Mouse (Mus musculus) granulocyte monocyte progenitor cell, adult 5-6 weeks (primary cell): ENCODE measurements around the gene Slc19a3. TPM values are rescaled to one million over a fixed set of nuclear protein-coding genes. Genes with fewer than 3 reads are reported as not detected.
A peak's percentile ranks its signal among the peaks of the same experiment; 100 is the strongest.
"Not testable (repeated sequence)": the region's sequence is repeated elsewhere in the genome, so short reads cannot be mapped to it uniquely, and the experiment has no call there.

Source experiments
- ATAC-seq: replicated peaks from 2 replicates; pipeline ENCODE4 v1.8.0; 2016; ENCODE audit warnings: mild to moderate bottlenecking, moderate TSS enrichment, inconsistent platforms; ENCODE audit not compliant: poor library complexity, severe bottlenecking
- total RNA-seq, 2 experiments: library from RNA; stranded (forward) in 1 of 2; stranded (reverse) in 1 of 2; fragments of 200-712, 200-1000 nt in 1 of 2; fragments of >200 nt in 1 of 2; fragmentation: Nextera tagmentation in 1 of 2; gene quantifications; 2 replicates each; pipeline ENCODE4 v1.2.3; 2014 to 2017

Slc19a3 gene
- total RNA-seq, 2 experiments from 2014 or later: not detected

DNA sequence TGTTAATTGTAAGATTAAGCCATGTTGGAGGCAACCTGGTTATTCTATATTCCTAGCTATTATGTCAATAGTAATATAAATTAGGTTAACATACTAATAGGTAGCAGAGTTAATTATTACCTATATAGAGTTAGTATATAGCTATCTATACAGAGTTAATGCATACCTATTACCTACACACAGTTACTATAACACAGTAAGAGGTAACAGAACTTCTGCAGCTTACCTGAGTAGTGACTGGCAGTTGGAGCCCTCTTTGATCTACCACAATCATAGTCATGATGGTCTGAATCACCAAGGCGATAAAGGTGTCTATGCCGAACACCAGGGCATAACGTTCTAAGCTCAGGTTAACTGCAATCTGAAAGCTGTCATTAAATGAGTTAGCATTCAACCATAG lies 23.8 kb downstream of the Slc19a3 start:
- no peak for ATAC-seq

DNA sequence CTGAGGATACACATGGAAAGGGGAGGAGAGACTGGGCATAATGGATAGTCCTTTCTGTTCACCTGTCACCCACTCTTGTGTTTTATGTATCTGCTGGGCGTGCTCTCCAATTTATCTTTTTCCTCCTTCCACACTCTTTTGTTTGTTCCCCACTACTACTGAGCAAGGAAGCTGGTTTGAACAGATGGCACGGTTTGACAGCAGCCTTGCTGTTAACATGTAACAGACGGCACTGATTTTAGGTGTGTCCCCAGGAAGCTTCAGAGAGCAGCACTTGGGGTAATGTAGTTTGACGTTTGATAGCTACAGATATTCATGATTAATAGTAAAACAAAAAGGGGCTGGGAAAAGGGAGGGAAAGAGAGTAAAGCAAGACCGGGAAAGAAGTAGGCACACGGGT lies 30.8 kb downstream of the Slc19a3 start:
- ATAC-seq: no peak

- ATAC-seq: no peak
These were observed 31.7 kb downstream of the Slc19a3 start for GRCm38 (mm10) chr1:83006218-83007179.

DNA sequence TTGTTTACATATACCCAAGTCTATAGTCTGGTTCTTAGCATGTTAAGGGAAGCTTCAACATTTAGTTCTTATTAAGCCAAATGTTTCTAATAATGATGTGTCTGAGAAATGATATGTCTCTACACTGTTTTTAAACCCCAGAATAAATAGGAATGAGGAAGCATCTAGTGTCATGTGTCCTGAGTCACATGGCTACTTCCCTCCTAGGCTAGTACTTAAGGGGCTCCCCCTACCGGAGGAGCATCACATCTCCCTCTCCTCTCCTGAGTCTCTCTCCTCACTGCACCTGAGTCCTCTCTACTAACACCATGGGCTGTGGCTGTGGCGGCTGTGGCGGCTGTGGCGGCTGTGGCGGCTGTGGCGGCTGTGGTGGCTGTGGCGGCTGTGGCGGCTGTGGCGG lies 37.9 kb downstream of the Slc19a3 start, which contains the start of gene Gm47959:
Gm47959 (plus strand) TSS at position 243 of the 400 bp plus-strand sequence.
- not testable (repeated sequence) for ATAC-seq

- ATAC-seq: no peak
These were observed 44.3 kb downstream of the Slc19a3 start for GRCm38 (mm10) chr1:82993947-82994346.

DNA sequence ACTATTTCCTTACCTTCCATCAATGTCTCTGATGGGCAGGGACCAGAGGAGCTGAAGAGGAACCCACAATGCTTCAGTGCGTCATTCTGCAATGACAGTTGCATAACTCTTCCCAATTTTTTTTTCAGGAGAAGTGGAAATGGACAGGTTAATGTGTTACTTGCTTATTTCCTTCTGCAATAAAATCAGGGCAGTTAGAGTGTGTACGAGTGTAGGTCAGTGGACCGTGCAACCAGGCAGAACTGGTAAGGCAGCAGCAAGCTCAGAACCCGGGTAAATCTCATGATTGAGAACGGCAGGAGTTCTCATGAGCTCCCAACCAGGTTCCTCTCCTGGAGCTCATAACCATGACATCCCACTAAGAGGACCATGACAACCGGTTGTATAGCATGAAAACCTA lies 46.2 kb downstream of the Slc19a3 start:
- ATAC-seq: no peak

- ATAC-seq: no peak
These were observed 46.7 kb downstream of the Slc19a3 start for GRCm38 (mm10) chr1:82991596-82991995.

DNA sequence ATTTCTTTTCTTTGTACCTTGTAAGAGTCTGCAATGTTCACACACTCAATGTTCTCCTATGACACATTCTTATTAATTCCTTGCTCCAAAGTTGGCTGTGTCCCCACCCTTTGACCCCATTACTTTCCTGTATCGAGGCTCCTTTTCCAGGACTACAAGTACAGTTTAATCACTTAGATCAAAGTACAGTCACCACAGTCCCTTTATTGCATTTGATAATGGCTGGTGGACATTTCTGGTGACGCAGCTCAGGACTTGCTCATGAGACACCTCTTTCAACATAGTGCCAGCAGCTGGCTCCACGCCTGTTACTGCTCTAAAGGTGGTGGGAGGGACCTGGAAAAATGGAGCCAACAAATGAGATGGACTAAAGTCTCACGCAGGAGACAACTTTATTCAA lies 47.2 kb downstream of the Slc19a3 start:
- ATAC-seq: no peak

GRCm38 (mm10) chr1:82987530-82988198 lies 50.6 kb downstream of the Slc19a3 start:
- ATAC-seq: peak; percentile 50

- no peak for ATAC-seq
These were observed 51.5 kb downstream of the Slc19a3 start for GRCm38 (mm10) chr1:82986738-82987137.

DNA sequence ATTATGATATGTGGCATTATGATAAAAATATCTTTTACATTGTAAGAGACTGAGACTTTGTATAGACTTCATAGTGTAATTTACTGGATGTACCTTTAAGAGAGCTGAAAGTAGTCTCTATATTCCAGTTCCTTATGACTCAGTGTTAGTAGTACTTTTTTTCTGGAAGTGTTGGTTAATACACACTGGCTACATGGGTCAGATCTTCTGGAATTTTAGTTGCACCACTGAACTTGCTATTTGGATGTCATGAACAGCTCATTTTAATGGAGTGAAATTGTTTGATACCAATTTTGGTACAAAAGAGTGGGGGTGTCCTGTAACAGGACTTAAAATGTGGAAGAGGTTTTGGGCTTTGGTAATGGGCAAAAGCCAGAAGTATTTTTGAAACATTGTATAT lies 60.4 kb downstream of the Slc19a3 start:
- ATAC-seq: no peak

- no peak for ATAC-seq
These were observed 62.5 kb downstream of the Slc19a3 start for GRCm38 (mm10) chr1:82975750-82976149.

DNA sequence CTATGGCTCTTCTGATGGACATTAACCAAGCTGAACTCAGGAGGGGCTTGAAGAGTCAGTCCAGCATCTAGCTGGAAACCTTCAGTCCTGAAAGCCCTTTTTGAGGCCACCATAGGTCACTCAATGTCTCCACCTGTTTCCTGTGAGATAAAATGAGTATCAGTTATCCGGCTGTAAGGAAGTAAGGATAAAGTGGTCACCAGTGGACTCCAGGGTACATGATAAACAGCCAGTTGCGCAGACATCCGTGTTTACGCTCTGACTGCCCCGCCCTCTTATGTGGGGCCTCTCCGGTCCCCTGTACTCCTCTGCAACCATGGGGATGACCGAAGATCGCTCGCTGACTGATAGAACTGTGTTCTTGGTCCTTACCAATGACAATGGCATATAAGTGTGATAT lies 63.9 kb downstream of the Slc19a3 start:
- no peak for ATAC-seq

- ATAC-seq: no peak
These were observed 64.3 kb downstream of the Slc19a3 start for GRCm38 (mm10) chr1:82973901-82974300.

DNA sequence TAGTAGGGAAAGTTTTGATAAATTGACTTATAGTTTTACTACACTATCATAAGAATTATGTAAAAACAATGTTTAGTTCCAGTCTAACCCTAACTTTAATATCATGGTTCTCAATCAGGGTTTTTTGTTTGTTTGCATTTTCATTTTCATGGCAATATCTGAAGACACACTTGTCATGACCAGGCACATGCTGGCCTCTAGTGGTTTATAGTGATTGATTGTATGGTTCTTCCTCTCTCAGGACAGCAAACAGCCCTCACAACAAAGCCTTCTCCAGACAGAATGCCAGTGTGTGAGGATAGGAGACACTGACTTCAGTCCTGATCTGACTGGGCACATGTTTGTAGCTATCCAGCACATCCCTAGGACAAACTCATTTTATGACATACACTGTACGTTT lies 65.0 kb downstream of the Slc19a3 start:
- no peak for ATAC-seq

DNA sequence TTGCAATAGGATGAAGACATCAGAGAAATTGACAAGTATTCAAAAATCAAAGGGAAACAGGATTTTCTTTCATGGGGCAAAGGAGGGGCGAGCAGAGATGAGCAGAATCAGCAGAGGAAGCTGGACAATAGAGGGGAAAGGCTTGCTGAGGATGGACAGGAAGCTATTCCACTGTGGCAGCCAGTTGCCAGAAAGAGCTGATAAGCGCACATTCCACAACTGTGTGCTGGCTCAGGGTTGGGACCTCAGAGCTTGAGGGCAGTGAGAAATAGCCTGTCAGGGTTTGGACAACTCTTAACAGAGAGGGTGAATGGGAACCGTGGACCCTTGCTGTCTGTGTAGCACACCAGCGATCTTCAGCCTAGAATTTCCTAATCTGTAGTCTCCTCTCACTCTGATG lies 66.2 kb downstream of the Slc19a3 start:
- ATAC-seq: no peak

- no peak for ATAC-seq
These were observed 71.8 kb downstream of the Slc19a3 start for GRCm38 (mm10) chr1:82966413-82966812.
